Mouse (Mus musculus) urinary bladder, postnatal 25 days (tissue): ENCODE measurements at regions not wholly inside any gene's neighbourhood (a gene's known extent, or its start where the extent isn't known, plus 50 kb on each side); places are given as distances from the start of the nearest gene placed in this dataset.

ENCODE experiments used
- DNase-seq: peaks from one replicate; pipeline ENCODE4 v3.0.0; 2022; ENCODE audit warnings: low spot score

DNA sequence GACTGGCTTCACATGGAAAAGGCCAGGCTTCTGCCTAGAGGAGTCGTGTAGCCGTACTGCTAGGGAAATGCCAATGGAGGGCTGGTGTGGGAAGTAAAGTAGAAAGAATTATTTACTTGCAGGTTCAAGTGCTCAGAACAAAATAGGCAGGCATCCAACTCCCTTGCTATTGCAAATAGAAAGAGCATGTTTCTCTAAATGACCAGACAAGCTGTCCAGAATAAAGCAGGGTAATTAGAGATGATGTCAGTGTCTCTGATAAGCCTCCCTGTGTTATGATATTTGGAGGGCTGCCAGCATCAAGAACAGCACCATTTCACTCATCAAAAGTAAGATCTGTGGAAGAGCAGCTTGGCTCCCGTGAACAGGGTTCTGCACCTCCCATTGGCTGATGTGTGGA, 192.4 kb downstream of the Usp46 start:
- no peak for DNase-seq

DNA sequence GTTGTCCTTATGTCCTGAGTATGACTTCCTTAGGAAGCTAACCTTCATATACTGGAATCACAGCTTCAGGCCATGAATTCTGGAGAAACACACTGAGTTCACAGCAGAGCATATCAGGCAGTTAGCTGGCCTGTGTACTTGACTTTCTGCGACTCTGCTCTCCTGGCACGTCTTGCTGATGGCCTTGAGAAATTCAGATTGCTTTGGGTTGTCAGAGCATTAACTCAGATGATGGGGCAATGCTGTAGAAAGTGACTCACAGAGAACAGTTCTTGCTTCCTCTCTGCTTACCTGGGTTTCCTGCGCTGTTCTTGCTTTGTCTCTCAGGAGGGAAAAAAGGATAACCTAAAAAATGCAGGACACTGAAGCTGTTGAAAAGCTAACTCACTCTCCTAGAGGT, 187.3 kb downstream of the Usp46 start:
- DNase-seq, result no peak

DNA sequence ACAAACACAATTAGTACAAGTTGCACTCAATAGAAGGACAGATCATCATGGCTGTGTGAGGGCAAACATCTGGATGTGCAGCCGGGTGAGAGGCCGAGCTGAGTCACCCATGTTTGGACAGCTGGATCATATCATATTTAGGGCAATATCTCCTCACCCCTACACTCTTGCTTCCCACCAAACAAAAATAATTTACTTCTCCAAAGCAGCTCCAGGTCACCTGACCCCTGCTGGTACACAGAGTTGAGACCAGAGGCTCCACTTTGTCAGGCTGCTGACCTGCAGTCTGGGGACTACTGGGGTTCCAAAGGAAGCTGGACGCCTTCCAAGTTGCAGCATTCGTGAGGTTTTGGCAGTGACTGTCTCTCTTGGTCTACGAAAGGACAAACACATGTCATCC, 186.3 kb downstream of the Usp46 start:
- peak; percentile 12 for DNase-seq

DNA sequence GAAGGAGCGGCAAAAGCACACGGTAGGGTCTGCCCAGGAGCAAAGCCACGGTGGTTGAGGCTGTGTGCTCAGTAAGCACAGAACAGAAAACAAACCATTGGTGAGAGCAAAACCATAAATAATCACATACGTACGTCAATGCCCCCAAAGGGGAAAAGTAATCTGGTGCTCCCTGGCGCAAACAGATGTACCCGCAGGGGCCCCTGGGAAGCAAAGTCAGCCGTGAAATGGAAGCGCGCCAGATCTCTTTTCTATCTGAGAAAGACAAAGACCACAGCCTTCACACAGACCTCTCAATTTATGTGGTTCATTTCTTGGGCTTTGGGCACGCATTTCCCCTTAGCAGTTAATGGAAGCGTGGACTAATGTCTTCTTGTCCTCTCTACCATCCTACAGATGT, 183.2 kb downstream of the Usp46 start:
- DNase-seq, result no peak

DNA sequence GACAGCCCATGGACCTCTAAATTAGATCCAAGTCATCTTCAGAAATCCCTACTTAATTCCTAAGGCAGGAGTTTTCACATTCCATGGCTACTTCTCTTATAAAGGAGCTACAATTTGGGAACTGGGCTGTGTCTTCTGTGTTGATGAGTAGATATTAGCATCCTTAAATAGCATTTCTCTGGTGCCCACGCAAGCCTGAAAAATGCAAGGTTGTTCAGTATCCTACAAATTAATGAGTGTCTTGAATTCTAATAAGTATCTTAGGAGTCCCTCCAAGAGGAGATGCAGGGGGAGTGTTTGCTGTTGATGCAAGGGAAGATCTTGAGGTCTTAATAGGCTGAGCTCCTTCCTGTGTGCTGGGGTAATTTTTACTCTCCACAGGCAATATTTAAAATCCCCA, 182.5 kb downstream of the Usp46 start:
- DNase-seq, result no peak

DNA sequence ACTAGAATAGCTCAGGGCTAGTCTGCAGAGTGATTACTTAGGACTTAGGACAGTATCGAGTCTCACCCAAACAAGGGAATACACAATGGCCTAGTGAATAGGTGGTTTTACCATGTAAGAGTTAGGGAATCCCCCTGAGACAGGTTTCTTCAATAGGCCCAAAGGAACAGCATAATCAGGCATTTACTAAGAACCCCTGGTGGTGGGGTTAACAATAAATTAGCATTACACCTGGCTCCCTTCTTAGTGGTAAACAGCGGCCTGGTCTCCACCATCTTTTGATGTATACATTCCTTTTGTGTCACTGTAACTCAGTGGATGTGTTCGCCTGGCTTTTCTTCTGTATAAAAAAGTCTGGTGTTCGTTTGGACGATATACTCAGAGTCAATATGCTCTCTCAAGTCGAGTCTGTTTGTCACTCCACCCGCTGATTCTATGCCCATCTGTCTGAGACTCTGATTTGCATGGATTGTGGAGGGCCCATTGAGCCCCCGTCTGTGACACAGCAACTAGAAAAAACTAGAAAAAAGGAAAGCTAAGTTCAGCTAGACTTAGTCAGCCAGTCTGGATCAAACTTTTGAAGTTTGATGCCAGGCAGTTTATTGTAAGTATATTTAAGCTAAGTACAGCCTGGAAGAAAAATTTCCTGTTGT, 180.8 kb downstream of the Usp46 start:
- no peak for DNase-seq

DNA sequence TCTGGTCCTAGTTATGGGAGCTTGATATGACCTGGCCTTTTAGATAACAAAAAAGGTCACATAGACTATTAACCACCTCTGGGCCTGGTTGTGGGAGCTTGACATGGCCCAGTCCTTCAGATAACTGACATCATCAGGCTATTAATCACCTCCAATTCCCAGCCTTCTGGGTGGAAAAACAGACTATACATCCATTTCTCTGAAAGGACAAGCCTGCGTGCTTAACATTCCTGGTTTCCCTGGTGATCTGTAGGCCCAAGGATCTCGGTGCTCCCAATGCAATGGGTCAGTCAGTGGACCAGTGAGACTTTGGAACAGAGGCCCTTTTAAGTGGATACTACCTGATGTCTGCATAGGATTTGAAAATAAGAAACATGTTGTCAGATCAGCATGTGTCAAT, 179.8 kb downstream of the Usp46 start:
- DNase-seq, result no peak

DNA sequence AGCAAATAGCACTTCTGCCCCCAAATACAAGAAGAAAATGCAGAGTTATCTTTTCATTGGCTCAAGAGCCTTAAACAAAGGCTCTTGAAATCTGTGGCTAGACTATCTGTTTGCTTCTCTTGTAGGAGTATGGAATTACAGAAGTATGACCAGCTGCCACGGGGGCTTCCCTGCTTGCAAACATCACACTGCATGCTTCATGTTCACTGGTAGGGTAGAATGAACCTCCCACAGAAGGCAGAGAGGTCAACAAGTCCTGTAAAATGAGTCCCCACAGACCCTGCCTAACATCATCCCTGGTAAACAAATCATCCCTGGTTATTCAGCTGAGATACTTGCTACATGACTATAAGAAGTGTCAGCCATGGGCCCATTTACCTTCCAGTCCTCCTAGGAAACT, 178.9 kb downstream of the Usp46 start:
- DNase-seq, result no peak

DNA sequence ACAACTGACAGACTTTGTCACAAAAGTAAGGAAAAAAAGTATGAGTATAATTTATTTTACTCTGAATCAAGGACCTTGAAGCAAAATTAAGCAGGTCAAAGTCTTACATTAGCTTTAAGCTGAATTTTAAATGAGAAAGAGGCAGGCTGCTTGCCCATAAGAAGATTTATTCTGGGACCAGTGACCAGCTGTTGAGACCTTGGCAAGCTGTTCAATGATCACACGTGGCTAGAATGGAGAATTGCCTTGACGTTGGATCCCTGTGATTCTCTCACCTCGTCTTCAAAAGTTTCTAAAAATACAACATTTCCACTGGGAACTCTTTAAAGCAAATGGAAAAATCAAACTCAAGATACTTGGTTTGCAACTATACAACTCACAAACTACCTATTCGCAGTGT, 177.3 kb downstream of the Usp46 start:
- no peak for DNase-seq

DNA sequence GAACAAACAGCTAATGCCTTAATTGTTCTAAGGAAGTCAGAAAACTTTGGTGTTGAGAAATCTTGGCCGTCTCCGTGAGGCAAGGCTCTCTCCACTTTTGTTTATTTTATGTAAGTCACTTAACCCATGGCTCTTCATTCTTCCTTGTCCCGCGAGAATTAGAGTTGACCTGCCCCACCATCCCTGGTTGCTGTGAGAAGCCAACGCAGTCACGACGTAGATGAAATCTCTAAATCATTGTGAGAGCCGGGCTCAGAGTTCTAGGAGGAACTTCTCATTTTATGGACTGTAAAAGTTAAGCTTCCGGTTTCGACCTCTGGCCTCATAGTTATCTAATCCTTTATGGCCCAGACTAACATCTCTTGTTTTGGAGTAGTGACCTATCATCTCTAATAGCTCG, 176.6 kb downstream of the Usp46 start:
- DNase-seq, result no peak

DNA sequence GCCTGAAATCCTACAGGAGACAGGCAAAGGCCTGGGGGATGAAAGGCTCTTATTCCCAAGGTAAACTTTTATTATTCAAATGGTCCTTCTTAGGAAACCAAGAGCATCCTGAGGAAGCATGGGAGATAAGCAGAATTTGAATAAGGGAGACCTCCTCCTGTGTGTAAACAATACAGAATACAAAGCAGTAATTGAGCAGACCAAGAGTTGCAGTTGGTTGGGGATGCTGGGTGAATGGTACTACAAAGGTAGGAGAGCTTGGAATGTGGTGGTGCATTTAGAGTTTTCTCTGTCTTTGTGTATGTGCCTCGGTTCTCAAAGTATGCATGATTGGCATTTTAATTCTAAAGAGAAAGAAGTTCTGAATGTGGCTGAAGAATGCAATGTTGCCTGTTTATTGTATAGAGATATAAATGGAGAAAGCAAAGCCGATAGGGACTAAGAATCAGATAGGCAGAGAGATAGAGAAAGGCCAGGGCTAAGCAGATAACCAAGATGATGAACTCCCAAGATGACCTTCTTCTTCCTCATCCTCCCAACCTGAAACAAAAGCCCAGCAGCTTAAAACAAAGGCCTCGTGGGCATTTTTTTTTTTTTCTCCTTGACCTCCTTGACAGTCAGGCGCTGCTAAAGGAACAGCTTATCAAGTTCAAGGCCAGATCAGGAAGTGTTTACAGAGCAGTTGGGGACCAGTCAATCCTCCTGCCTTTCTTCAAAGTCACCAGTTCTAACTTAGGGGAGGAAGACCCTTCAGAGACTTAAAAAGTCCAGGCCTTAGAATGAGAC, 175.6 kb downstream of the Usp46 start:
- DNase-seq, result no peak

DNA sequence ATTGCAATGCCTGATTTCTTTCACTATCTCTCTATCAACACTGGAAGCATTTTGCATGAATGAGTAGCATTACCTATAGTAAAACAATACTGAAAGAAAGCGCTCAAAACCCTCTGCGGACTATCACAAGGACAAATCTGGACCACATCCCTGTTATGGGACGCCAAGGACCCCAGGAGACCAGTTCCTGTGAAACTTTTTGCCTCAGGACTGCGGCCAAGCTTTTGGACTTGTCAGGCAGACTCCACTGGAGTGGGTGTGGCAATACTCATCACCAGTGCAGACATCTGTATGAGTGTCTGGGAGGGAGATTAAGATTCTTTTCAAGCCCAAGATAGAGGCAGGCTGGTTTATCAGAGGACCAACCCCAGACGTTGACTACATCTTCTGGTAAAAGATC, 173.0 kb downstream of the Usp46 start:
- DNase-seq, result no peak

DNA sequence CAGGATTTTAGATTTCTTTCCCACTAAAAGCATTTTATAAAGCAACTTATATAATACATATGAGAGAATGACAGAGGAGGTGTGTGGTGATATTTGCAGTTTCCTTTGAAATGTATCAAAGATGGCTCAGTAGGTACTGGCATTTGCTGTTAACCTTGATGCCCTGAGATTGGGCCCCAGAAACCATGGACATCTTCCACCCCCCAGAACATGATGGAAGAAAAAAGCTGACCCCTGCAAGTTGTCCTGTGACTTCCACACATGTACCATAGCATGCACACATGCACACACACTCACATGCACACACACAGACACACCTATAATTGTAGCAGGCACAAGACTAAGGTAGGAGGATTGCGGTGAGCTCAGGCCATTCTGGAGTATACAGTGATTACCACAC, 171.4 kb downstream of the Usp46 start:
- DNase-seq, result no peak

DNA sequence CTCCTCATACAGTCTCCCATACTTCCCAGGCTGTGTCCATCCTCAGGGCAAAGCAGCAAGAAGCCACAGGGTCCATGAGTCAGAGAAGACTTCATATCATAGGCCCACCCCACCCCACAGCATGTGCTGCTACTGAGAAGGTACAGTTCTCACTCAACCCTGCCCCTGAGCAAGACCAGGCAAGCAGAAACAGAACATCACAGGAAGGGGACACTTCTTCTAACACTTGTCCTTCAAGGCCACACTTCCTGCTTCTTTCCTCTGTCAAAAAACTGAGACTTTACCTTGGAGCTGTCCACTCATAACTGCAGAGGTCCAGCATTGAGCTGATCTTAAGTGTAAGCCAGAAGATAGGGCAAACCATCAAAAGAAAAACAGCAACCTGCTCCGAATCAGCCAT, 166.6 kb downstream of the Usp46 start:
- no peak for DNase-seq

DNA sequence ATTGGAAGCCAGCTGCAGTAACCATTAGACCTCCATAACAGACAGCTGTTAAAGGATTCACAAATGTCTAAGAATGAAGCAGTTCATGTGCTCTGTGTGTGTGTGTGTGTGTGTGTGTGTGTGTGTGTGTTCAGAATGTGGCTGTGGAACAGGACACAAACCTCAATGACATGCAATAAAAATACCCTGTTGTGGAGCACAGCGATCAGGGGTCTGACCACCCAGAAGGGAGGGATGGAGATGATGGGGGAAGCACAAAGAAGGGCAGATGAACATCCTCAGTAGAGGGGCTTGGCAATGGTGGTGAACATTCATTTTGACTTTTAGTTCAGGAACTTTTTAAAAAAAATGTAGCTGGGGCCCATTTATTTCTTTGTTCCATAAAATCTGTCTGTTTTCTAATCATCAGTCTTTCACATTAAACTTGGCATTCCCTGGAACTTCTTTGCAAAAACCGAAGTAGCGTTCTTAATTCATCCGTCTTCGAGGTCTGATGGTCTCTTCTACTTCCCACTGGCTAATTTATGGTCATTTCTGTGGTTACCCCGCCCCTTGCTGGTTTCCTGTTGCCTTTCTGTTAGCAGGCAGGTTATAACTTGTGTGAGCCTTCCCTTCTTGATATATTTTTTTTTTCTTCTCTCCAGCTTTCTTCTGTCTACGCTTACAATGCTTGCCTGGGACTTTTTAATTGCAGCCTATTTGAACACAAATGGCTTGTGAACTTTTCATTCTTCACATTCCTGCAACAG, 165.6 kb downstream of the Usp46 start:
- no peak for DNase-seq

DNA sequence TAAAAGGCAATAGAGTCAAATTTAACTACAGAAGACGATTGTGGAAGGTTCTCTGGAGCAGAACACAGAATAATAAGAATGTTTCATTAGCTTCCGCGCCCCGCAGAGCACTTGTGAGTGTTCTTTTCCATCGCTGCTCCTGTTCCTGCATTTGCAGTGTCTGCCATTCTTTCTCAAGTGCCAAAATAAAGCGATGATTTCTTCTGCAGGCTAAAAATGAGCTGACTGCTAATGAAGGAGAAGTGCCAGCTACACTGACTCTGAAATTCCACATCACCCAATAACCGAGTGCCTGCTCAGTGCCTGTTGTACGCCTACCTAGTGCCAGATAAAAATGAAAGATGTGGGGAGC, 165.0 kb downstream of the Usp46 start:
- no peak for DNase-seq

DNA sequence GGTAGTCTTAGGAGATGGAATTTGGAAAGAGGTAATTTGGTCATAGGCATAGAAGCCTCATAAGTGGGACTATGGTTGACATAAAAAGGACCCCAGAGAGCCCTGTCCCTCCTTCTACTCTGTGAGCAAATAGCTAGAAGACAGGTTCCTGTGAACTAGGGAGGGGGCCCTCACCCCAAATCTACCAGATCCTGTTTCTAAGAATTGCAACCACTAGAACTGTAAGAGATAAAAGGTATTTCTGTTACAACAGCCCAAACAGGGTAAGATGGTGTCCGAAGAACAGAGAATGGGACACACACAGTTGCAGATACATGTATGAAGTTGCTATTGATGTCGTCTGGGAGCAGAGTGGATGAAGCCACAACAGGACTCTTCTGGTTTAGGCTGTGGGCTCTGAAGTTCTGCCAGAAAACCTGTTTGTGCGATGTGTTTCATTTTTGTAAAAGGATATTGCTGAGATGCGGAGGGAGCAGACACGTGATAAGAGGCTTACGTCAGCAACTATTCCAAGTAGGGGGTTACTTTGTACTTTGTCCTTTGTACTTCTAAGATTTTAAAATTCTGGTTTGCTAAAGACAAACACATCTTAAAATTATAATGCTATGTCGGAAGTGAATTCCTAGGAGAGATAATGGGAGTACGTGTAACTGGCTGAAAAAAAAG, 164.0 kb downstream of the Usp46 start:
- no peak for DNase-seq

DNA sequence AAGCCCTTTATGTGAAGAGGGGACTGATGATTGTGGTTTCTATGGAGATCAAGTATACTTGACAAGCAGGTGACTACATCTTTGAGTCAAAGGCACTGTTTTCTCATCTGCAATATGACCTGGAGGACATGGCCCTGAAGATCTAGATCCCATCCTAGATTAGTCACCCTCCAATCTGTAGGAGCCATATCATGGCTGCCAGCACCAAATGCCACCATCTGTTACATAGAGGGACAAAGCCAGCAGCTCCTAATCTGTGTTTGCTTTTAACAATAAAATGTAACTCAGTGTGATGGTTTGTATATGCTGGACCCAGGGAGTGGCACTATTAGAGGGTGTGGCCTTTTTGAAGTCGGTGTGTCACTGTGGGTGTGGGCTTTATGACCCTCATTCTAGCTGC, 156.1 kb downstream of the Usp46 start:
- no peak for DNase-seq

DNA sequence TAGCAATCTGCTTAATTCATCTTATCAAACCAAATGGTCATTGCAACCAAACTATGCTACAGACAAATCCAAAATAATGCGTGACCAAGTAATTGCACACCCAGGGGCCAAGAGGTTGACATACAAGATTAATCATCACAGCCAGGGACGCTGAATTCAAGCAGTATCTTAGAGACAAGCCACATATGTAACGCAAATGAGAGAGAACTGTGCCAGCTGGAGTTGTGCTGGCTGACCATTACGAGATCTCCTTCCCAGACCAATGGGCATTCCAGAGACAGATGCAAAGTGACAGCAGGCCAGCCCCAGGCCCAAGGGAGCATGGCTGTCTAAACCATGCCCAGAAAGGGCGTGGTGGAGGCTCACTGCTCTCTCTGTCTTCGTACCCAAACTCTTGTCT, 155.1 kb downstream of the Usp46 start:
- no peak for DNase-seq

DNA sequence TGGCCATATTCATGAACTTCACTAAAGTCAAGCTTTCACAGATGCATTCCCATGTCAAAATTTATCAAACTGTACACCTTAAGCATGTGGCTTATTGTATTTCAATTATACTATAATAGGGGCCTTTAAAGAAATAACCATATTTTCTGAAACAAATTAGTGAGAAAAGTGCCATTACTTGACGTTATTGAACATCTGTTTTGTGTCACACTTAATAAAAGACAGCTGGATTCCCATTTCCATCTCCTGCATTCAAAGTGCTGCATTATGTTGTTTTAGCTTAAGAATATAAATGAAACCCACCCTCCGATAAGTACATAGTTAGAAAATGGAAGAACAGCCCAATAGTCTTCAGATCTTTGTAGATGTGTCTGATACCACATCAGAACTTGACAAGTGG, 150.2 kb downstream of the Usp46 start:
- no peak for DNase-seq

DNA sequence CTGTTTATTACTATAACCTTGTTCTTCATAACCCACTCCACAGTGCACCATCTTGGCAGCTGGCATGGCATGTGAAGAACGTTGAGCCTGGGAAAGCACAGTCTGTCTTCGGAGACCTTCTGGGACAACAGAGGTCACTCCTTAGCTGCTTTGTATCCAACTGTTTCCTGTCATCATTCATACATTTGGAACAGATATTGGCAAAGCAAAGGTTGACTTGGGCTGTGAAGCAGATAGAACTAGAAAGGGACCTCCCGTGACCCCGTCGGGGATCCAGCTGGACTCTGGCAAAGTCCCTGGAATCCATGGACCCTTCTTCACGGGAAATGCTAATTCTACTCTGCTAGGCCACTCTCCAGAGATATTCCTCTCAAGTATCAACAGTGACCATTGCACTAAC, 148.3 kb downstream of the Usp46 start:
- no peak for DNase-seq

DNA sequence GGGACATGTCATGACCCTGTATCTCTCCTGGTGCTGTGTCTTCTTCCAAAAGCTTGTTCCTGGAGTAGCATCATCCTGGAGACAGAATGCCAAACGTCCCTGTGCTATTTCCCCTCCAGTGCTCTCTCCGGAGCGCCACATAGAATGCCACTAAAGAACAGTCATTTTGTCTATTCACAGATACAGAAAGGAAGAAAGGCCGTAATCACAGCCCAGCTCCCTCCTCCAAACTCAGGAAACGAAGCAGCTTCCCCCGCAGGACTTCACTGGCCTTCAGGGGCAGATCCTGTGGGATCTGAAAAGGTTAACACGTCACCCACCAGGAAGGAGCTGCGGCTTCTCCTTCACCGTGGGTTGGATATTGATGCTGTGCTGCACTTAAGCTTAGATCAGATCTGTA, 140.7 kb downstream of the Usp46 start:
- DNase-seq, result no peak

DNA sequence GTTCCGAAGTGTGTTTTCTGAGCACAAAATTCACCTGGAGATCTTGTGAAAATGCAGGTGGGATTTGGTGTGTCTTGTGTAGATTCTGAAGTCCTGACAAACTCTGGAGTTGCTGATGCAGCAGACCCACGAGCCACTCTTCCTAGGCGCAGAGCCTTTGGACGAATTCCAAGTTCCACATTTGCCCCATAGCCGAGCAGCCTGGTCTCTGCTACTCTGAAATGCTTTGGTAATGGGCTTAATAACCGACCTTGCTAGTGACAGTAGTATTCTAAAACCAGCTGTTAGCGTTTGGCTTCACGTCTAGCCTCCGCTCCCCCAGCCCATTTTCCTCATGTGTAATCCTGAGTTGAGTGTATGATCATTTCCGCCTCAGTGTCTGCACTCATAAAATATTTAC, 139.5 kb downstream of the Usp46 start:
- no peak for DNase-seq
